Mouse (Mus musculus) granulocyte monocyte progenitor cell, adult 5-6 weeks (primary cell): ENCODE measurements around the gene Mcf2. TPM values are rescaled to one million over a fixed set of nuclear protein-coding genes. Genes with fewer than 3 reads are reported as not detected.

Experiments used
- ATAC-seq: replicated peaks from 2 replicates; pipeline ENCODE4 v1.8.0; 2016; ENCODE audit warnings: mild to moderate bottlenecking, moderate TSS enrichment, inconsistent platforms; ENCODE audit not compliant: poor library complexity, severe bottlenecking
- total RNA-seq, 2 experiments: library from RNA; stranded (forward) in 1 of 2; stranded (reverse) in 1 of 2; fragments of 200-712, 200-1000 nt in 1 of 2; fragments of >200 nt in 1 of 2; fragmentation: Nextera tagmentation in 1 of 2; gene quantifications; 2 replicates each; pipeline ENCODE4 v1.2.3; 2014 to 2017

The Mcf2 gene
- total RNA-seq (2014; fragmentation: Nextera tagmentation), result not detected in 2 replicates
- 0.04 and 0.82 TPM in 2 replicates for total RNA-seq (2017)

- ATAC-seq, result peak; percentile 89
These were observed at the start of gene Mcf2 for GRCm38 (mm10) chrX:60178744-60179458. Mcf2 (minus strand) TSS chrX:60179089.

GRCm38 (mm10) chrX:60187726-60188125 is 8.8 kb upstream of the Mcf2 start:
- ATAC-seq, result no peak

GRCm38 (mm10) chrX:60182611-60183010 is 3.7 kb upstream of the Mcf2 start:
- no peak for ATAC-seq

GRCm38 (mm10) chrX:60178025-60178743 is 705 bp downstream of the Mcf2 start:
- ATAC-seq, result peak; percentile 8; the same call in 1 of the 2 replicates

GRCm38 (mm10) chrX:60170106-60170505 is 8.8 kb downstream of the Mcf2 start:
- ATAC-seq, result no peak

GRCm38 (mm10) chrX:60169511-60169910 is 9.4 kb downstream of the Mcf2 start:
- no peak for ATAC-seq

- ATAC-seq, result no peak
These were observed 10.1 kb downstream of the Mcf2 start for GRCm38 (mm10) chrX:60168796-60169195.

GRCm38 (mm10) chrX:60147268-60147974 is 31.5 kb downstream of the Mcf2 start:
- no peak for ATAC-seq

- no peak for ATAC-seq
These were observed 103.5 kb downstream of the Mcf2 start for GRCm38 (mm10) chrX:60075359-60075758.

- ATAC-seq, result no peak
These were observed 123.7 kb downstream of the Mcf2 start for GRCm38 (mm10) chrX:60055185-60055584.

- ATAC-seq, result no peak
These were observed 124.1 kb downstream of the Mcf2 start for GRCm38 (mm10) chrX:60054745-60055144.

- ATAC-seq, result peak; percentile 61
These were observed 152.2 kb downstream of the Mcf2 start for GRCm38 (mm10) chrX:60026654-60027053.

GRCm38 (mm10) chrX:60021595-60021994 is 157.3 kb downstream of the Mcf2 start:
- ATAC-seq, result peak; percentile 98

- ATAC-seq, result peak; percentile 71
These were observed 157.9 kb downstream of the Mcf2 start for GRCm38 (mm10) chrX:60021007-60021406.

- no peak for ATAC-seq
These were observed 164.3 kb downstream of the Mcf2 start for GRCm38 (mm10) chrX:60014588-60014987.

GRCm38 (mm10) chrX:60013084-60013676 is 165.7 kb downstream of the Mcf2 start:
- ATAC-seq, result peak; percentile 85

Other genes starting within 250 kb of the Mcf2 start
- not detected in 2 replicates for gene F9, start 179.6 kb downstream of the Mcf2 start, total RNA-seq (2014; fragmentation: Nextera tagmentation)
- 0.09 TPM in 1 of 2 replicates, not detected in the other for gene F9, start 179.6 kb downstream of the Mcf2 start, total RNA-seq (2017)